Mouse (Mus musculus) G1E (cell line): ENCODE measurements around the gene Krt9.

Source experiments
- CTCF ChIP-seq: IDR thresholded peaks from 2 replicates; pipeline ENCODE4 v1.5.1; 2012; ENCODE audit warnings: low read depth, low read length, inconsistent platforms, mixed read lengths
- GATA1 ChIP-seq: IDR thresholded peaks from 2 replicates; pipeline ENCODE4 v1.6.1; 2012; ENCODE audit warnings: borderline replicate concordance, low read length, inconsistent platforms, mixed read lengths
- TAL1 ChIP-seq: conservative IDR thresholded peaks from 2 replicates; pipeline ENCODE4 v1.6.1; 2012; ENCODE audit warnings: low read depth, low read length, inconsistent platforms, mixed read lengths

- TF ChIP-seq TAL1 (no peak), CTCF (no peak), GATA1 (no peak)
Observed at GRCm38 (mm10) chr11:100164392-100164791, 28.7 kb downstream of the Krt9 start.
